Mouse (Mus musculus) gonadal fat pad, adult 2 months (tissue): ENCODE data around the gene Syt12. TPM values are rescaled to one million over a fixed set of nuclear protein-coding genes. Genes with fewer than 3 reads are reported as not detected.

ENCODE experiments used
- DNase-seq: peaks from one replicate; pipeline ENCODE4 v3.0.0-alpha.2; 2012; ENCODE audit warnings: low read depth
- polyA plus RNA-seq: library from polyadenylated mRNA; depleted of rRNA; stranded (reverse); fragments of >200 nt; gene quantifications from 2 replicates; pipeline ENCODE4 v1.2.3, GENCODE M21; 2012; rRNA removed

Syt12 gene
- 73.8 and 88.6 TPM in 2 replicates for polyA plus RNA-seq

DNA sequence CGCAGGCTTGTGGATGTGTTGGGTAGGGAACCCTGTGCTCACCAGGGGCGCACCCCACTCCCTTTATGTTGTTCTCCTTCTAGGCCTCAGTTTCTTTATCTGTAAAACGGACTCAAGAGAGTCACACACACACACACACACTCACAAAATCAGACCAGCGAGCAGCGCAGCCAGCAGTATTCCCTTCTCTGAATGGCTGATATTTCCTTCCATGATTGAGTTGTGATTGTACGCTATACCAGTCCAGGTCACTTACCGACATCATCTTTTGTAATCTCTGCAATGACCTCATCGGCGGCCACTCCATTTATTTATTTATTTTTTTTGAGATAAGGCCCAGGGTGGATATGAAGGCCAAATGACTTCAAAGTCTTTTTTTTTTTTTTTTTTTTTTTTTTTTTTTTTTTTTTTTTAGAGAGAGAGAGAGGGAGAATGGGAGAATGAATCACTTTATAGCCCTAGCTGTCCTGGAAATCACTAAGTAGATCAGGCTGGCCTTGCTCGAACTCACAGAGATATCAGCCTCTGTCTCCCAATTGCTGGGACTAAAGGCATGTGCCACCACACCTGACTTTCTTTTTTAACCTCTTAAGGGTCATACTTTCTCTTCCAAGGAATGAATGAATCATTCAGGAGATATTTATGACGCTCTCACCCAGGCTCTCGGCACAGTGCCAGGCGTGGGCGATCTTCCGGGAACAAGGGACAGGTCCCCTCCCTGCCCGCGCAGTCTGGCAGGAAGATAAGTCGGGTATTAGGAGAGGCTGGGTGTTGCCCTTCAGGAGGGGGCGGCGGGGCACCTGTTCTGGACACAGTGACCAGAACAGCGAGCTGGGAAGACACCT lies at the start of gene Syt12:
Gene Syt12 (minus strand): TSS at position 103 of the 845 bp plus-strand sequence.
- peak; percentile 68 for DNase-seq

DNA sequence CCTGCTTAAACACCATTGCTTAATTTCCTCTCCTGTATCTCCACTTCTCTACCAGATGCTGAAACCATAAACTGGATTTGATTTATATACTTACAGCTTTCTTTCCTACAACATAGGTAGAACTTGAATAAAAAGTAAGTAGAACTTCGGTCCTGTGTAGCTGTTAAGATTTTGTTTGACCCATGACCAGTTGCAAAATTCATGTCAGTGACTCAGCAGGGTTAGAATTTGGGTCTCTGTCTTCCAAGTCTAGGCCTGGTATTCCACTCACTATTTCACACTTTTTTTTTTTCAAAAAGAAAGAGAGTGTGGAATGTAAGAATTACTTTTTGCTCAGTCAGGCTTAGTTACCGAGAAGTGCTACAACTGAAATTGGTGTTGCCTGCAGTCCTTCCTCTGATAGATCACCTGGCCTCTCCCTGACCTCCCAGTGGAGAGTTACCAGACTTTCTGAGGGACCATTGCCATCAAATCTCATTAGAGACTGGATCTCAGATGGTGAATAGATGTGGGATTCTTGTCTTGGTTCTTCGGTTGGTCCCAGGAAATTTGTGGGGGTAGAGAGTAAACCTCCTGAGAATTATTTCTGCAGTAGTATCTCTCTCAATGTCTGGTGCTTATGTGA lies 44.3 kb upstream of the Syt12 start:
- DNase-seq = no peak

DNA sequence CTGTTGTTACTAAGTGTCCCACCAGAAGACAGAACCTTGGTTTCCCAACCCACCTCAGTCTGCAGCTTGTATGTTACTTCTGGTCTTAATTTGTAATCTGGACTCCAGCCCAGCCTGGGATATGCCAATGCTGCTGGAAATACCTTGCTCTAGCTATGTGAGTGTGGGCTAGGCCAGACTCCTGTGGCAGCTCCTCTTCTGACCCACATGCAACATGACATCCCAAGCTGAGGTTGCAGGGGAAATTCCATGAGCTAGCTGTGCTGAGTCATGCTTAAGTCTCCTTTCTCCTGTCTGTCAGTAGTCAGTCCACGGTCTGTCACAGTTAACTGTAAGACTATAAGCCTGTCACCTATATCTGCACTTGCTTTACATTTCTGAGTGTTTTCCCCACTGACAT lies 40.2 kb upstream of the Syt12 start:
- DNase-seq = no peak

DNA sequence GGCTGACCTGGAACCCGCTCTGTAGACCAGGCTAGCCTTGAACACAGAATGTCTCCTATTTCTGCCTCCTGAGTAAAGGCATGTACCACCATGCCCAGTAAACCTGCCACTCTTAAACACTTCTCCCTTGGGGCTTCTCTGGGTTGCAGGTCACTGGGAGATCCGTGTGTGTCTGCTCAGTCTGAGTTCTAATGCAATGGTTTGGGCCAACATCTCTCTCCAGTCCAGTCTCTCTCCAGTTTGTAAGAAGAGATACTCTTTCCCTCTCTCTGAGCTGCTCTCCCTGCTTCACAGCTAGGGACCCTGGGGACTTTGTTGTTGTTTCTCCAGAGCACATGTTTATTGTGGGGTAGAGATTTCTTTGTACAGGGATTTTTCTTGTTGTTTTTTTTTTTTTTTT lies 39.0 kb upstream of the Syt12 start:
- no peak for DNase-seq

DNA sequence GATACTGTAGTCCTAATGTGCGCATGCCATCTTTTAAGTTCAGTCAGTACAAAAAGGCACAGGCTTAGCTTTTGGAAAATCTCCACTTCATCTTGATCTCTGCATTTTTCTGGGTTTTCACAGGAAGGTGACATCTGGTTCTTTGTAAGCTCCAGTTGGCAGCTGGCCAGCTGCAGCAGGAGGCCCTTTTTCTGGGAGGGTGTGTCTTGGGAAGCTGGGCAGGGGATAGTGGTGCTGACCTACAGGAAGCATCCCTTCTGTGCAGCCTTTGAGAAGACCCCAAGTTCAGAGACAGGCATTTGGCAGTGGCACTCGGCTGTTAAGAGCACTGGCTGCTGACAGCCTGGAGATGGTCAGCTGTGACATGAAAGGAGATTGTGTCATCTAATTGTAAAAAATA lies 38.5 kb upstream of the Syt12 start:
- no peak for DNase-seq

DNA sequence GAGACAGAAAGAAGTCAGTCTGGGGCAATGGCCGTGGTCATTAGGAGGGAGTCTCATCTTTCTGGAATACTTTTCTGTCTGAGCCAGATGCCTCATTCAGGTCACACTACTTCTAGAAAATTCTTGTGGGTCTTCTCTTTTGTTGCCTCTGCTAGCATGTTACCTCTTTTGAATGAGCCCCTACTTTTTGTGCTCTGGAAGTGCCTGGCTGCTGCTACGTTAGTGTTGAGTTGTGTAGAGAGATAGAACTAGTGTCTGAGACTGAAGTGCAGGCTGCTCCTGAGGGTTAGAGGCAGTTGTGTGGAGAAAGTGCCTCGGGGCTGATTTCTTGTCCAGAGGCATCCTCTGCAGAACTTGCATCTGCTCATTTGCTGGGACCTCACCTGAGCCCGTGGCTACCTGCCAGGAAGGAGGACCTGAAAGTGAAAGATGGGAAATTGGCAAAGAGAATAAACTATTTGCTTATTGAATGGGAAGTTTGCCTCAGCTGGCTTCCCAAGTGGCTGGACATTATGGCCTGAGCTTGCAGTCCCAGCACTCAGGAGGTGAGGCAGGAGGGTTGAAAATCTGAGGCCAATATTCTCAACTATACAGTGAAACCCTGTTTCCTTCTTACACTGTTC lies 36.1 kb upstream of the Syt12 start:
- DNase-seq = no peak

DNA sequence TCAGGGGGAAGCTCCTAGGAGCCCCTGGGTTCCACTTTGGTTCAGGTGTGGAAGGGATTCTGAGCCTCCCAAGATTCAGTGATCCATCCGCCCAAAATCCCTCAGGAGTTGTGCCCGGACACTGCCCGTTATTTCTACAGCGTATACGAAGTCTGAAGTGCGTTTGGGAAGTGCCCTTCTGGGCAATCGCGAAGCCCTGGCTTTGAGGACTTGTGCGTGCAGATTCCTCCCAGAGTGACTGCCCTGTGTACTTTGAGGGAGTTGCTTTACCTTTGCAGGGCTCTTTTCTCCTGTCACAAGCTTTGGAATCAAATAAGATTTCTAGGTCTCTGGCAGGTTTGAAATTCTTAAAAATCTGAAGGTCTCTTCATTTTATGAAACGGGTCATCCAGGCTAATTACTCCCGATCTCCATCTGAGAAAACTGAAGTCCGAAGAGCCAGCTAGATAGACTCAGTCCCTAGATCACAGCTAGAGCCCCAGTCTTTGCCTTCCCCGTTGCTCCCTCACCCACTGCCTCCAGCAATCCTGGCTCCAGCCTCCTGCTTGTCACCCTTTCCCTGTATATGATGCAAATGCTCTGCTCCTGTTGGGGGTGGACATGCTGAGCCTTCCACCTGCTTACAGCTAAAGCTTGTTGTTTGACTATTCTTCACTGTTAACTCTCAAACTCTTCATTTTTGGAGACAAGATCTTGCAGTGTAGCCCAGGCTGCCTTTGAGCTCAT lies 34.0 kb upstream of the Syt12 start:
- DNase-seq = no peak

DNA sequence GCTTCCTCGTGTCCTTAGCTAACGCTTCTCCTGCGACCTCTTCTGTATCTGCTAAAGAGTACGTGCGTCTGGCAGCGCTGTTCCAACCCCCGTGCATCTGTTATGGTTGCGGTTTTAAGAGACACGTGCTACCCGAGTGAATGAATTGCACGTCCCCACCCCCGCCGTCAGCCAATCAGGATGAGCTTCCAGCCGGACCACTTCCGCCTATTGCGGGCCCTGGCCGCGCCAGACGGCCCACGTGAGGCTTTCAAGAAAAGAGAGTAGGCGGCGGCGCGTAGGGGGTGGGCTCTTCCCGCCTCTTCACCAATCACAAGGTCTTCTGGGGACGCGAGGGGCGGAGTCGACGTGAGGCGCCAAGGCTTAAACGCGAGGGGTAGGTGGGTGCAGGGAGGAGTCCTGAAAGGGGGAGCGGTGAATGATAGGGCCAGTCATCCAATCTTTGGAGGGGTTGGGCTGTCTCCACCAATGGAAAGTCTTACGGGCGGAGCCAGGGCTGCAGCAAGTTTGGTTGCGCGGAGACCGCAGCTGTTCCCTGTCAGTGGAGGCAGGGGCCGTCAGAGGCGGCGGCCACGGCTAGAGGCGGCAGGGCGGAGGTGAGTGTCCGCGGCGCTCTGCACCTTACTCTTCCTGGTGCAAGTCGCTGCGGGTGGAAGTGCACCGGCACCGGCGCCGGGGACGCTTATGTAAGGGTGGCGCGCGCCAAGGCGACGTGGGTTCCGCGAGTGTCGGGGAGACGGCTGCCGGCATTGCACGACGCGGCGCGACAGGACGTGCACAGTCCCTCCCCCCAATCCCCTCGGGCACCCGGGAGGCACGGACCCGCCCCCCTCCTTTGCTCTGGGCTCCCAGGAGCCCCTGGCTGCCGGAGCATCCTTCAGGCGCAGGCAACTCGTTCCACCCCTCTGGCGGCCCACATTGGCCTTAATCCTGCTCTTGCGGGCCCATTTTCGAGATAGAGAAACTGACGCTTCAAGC lies 33.0 kb upstream of the Syt12 start, which contains the start of gene Pcx:
Gene Pcx (plus strand): TSS at position 487 of the 978 bp plus-strand sequence.
- peak; percentile 91 for DNase-seq

DNA sequence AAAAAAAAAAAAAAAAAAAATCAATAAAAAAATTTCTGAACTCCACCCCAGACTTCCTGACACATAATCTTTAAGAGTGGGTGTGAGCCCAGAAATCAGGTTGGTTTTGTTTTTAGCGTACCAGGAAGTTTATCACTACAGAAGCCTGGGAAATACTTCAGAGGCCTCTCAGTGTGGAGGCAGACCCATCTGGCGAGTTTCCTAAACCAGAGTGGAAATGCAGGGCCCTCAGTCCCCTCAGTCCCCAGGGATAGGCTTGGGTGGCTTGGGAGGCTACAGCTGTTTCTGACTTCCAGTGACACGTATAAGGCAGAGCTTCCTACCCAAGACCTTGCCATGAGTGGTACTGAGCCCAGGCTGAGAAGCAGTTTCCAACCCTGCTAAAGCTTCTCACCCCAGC lies 30.5 kb upstream of the Syt12 start:
- no peak for DNase-seq

DNA sequence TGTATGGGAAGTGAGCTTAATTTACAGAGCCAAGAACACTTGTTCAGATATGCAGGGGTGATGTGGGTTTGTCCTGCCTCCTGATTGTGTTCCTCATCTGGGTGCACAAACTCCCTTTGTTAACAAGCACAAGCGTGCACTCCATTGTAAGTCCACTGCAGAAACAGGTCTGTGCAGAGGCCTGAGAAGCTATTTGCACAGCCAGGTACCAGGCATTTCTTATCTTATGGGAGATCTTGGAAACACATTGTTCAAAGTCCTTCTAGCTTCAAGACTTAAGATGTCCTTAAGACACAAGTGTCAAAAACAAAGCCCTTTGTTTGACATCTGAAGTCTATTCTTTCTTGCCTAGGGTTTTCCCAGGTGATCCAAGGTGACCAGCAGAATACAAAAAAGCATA lies 27.6 kb upstream of the Syt12 start:
- peak; percentile 86 for DNase-seq

DNA sequence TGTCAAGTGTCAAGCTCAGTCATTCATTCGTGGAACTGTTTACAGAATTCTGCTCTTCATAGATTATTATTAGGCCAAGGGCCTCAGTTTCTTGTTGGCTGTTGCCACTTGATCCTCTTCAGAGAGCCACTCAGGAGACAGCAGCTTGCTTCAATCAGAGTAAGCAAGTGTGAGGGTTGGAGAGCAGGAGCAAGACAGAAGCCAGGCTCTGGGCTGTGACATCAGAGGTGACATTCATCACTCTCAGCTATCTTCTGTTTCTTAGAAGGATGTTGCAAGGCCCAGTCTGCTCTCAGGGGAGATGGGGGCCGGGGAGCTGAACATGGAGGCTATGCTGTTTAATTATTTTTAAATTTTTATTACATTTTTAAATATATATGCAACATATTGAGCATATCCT lies 25.5 kb upstream of the Syt12 start:
- DNase-seq = no peak

DNA sequence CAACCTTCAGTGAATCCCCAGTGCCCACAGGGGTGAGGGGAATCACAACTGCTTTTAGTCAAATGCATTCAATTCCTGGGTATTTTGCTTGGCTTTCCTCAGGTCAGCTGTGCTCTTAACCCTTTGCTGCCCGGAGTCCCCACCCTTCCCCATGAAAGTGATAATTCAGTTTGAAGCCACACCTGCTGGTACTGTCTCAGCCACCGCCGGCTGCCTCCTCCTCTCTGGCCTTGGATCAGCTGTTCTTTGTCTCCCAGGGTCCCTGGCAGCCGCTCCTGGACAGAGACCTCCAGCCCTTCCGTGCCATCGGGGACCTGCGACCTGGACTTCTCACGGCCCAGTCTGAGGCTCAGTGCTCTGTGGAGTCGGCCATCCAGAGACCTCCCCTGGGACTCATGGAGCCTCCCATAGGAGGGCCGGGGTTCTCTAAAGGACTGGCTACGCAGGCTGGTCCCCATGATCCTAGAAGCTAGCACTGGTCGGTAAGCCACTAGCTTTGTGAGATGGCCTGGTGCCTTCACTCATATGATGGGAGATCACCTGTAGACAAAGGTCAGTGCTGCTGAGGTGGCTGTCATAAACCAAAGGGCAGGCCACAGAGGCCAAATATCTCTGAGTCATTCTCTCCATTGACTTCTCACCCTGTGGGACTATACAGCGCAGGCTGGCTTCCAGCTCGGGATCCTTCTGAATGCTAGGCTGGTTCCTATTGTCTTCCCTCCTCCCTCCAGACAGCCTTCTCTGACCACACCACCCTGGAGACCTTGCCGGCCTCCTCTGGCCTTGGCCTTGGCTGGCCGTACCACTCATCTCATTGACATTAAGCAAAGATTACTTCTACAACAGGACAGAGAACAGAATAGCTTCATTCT lies 21.1 kb upstream of the Syt12 start, which contains the start of gene 2010003K11Rik:
Gene 2010003K11Rik (minus strand): TSS at position 522 of the 872 bp plus-strand sequence.
- DNase-seq = no peak

DNA sequence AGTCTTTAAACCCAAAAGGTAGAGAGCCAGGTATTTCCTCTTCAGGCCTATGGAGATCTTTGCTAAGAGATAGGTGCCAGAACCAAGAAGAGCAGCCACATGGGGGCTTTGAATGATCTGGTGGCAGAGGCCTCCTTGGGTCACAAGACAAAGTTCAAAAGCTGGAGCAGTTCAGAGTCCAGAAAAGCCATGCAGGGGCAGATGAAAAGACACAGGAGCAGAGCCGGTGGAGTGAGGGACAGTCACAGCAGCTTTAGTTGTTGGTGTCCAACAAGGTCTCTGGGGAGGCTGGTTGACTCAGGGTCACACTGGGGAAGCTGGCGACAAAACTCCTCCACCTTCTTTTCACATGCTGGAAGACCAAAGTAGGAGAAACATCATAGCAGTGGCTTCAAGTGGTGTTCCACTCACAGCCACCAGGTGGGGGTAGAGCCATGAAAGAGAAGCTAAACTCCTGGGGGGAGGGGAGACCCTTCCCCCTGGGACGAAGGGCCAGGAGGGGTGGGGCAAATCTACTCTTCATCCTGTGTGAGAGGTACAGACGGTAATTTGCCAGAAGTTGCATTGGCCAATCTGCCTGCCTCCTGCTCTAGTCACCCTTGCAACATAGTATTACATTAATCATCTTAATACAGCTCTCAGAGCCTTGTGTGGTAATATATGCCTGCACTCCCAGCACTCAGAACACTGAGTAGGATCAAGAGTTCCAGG lies 20.2 kb upstream of the Syt12 start:
- DNase-seq = peak; percentile 92

DNA sequence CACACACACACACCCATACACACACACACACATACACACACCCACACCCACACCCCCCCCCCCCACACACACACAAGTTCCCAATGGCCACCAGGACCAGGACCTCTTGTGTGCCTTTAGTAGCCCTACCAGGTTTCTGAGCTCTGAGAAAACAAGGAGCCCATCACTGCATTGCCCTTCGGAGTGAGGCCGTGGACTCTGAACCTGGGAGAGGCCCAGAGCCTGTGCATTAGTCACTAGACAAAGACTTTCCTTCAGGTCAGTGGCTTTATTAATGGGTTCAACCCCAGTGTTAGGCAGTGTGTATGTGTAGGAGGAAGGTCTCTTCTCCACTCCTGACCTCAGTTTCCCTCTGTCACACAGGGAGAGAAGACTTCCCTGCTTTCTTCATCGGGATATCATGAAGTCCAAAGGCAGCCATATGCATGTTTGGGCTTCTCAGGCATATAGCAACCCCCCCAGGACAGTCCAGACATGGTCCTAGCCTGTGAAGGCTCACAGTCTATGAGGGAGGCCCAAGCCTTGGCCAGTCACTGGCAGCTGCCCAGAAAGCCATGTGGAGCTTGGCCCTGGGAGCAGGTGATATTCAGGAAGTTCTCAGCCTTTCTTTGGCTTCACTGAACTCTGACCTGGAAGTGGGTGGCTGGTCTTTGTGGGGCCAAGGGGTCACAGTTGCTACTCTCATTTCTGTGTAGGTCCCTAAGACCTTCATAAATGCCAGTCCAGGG lies 19.5 kb upstream of the Syt12 start:
- DNase-seq = no peak

DNA sequence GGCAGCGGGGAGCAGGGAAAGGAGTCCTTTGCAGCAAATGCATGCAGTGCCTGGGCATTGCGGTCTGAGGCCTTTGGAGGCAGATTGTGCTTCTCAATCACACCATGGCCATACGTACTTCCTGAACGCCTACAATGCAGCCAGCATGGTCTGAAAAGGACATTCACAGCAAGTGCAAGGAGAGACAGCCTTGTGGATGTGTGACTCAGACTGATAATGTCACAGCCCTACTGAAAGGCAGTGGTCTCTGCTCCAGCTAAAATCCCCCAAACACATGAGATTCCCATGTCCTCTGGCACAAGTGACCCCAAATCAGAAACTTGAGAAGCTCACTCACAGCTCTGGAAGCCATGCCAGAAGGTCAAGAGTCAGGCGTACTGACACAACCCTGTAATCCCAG lies 18.6 kb upstream of the Syt12 start:
- DNase-seq = no peak

DNA sequence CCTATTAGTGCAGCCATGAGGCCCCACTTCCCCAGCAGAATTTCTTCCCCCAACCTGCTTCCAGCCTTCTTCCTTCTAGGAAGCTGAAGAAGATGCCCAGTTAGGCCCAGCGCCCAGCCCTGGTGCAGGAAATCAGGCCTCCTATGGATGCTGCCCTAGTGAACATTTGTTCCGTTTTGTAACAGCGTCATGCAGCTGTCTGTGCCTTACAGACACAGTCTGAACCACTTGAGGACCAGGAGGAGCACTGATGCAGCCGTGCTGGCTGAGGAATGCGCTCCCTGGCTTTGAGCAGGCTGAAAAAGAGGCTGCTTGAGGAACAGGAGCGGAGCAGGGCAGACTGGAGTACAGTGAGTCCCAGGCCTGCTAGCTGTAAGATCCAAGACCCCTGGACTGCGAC lies 17.5 kb upstream of the Syt12 start:
- DNase-seq = no peak

DNA sequence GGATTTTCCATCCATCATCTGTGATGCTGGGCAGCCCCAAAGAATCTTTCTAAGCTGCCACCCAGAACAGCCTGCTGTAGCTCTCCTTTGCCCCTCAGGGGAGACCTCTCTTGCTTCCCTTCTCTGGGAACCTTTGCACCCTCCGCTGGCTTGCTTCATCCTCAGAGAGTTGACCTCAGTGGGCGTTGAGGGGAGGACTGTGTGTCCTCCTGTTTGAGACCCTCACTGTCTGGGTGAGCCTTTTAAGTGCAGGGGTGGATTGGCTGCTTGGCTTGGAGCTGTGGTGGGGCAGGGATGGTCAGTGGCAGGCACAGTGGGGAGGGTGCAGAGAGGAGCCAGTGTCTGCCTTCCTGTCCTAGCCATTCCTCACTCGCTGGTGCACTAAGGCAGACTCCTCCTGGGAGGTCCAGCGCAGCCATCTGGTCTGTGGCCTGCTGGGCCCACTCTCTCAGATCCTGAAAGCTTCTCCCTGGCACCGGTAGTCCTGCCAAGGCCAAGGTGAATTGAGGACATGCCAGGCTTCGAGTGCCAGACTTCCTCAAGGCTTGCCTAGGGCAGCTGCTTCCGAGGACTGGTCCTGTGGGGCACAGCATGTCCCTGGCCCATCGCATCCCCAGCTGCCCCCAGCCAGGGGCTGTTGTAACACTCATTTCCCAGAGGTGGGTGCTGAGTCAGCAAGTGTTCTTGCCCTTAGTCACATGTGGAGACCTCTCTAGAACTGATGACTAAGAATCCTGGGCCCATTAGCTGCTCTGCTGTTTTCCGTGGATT lies 15.5 kb upstream of the Syt12 start:
- DNase-seq = no peak
